Mouse (Mus musculus) liver, embryonic 14 days (tissue): ENCODE data around the gene Sval1. TPM values are rescaled to one million over a fixed set of nuclear protein-coding genes. Genes with fewer than 3 reads are reported as not detected.

Experiments used
- polyA plus RNA-seq: library from polyadenylated mRNA; depleted of rRNA; stranded (reverse); fragments of >200 nt; gene quantifications from 2 replicates; pipeline ENCODE4 v1.2.3, GENCODE M21; 2012; rRNA removed

The Sval1 gene
- polyA plus RNA-seq = not detected in 2 replicates

GRCm38 (mm10) chr6:41951330-41951729, at the start of gene Sval1:
TSS of gene Sval1 (plus strand) at chr6:41951630.

GRCm38 (mm10) chr6:41967840-41968239, 16.4 kb downstream of the Sval1 start, which contains the start of gene Sval3:
TSS of gene Sval3 (plus strand) at chr6:41968140.

Other genes starting within 250 kb of the Sval1 start
- 253 and 310 TPM in 2 replicates for gene Kel, start 247.3 kb upstream of the Sval1 start, polyA plus RNA-seq
- gene Olfr459, start 176.5 kb upstream of the Sval1 start, polyA plus RNA-seq = not detected in 2 replicates
- not detected in 2 replicates for gene Pip, start 104.1 kb upstream of the Sval1 start, polyA plus RNA-seq
- not detected in 2 replicates for gene Sval2, start 98.6 kb upstream of the Sval1 start, polyA plus RNA-seq
- gene Sval3, start 16.5 kb downstream of the Sval1 start, polyA plus RNA-seq = not detected in 2 replicates
- gene Sva, start 86.8 kb downstream of the Sval1 start, polyA plus RNA-seq = not detected in 2 replicates
- gene Tas2r139, start 189.3 kb downstream of the Sval1 start, polyA plus RNA-seq = not detected in 2 replicates